In genomic region chr4:21436710-21437109, GRCm38 (mm10) we compare ENCODE assay signal across 22 mouse cellular contexts.
DNase-seq lines count a peak whose midpoint lies in the region; ATAC-seq and TF ChIP-seq lines count a peak whose summit lies in the region.
"Had no signal": no experiment of that assay in that cellular context is flagged by ENCODE, and none has a peak within 500 bp of the region (broad histone marks: within the 10 kb centered on the region; RNA-seq: fewer than 3 reads in every experiment).

No protein-coding gene starts in this region.

- H3K79me2 ChIP-seq in CH12.LX (replicated peaks; ENCODE audit: control insufficient read depth, extremely low read depth, insufficient read depth, poor library complexity, severe bottlenecking) = no peaks in the 10 kb centered on the region

- H3K27me3 ChIP-seq in embryonic facial prominence, embryonic 11.5 days (ENCODE audit: control insufficient read depth, insufficient read depth, low read length) = no peaks in the 10 kb centered on the region
- no peaks in the 10 kb centered on the region for H3K27me3 ChIP-seq in embryonic facial prominence, embryonic 10.5 days (replicated peaks; ENCODE audit: low read depth, poor library complexity, severe bottlenecking)
- no peaks in the 10 kb centered on the region for H3K27me3 ChIP-seq in CH12.LX (replicated peaks)
- no peaks in the 10 kb centered on the region for H3K27me3 ChIP-seq in hindbrain, postnatal 0 days (ENCODE audit: insufficient read depth, low read length)
- H3K27me3 ChIP-seq: lung, embryonic 15.5 days; megakaryocyte, embryonic 14.5 days had no signal

- in situ Hi-C loops in CH12.LX (cut with MboI; ENCODE audit: low pct_ligation_motif_present, low pct_unique_long_range_greater_than_20kb, low sequenced_read_pairs) = loop anchor here (25.0 kb wide), 1 partner anchor 251 kb away; the partner anchor contains the start of gene Prdm13

- no peak for ATAC-seq in embryonic facial prominence, embryonic 11.5 days (replicated peaks; ENCODE audit: insufficient number of reproducible peaks, low FRiP score, low TSS enrichment, low read depth)
- ATAC-seq in hindbrain, postnatal 0 days = 0 out of 2 replicates have a peak, but pooled peaks have one; percentile 49
- ATAC-seq in megakaryocyte-erythroid progenitor cell, adult 5-6 weeks (replicated peaks; ENCODE audit: low FRiP score, low TSS enrichment, poor library complexity, severe bottlenecking) = no peak

- WGBS in embryonic facial prominence, embryonic 11.5 days = 23% methylated on average over 2 of the region's 2 CpGs
- WGBS in embryonic facial prominence, embryonic 10.5 days = 26% methylated on average over 2 of the region's 2 CpGs
- WGBS in hindbrain, postnatal 0 days = 8% methylated on average over 2 of the region's 2 CpGs

- TF ChIP-seq CTCF in layer of hippocampus, adult 2 months (conservative IDR thresholded peaks at IDR 0.05) = peak; percentile 77
- peak in 1 of 2 experiments; percentile 55; a peak in 2 of 4 replicates for TF ChIP-seq CTCF in CH12.LX (conservative IDR thresholded peaks at IDR 0.05 in 1 of 2, IDR thresholded peaks at IDR 0.05 in 1 of 2; ENCODE audit: low read depth in 2 of 2, low read length in 2 of 2)
- TF ChIP-seq CTCF in hindbrain, postnatal 0 days (IDR thresholded peaks at IDR 0.05; ENCODE audit: low read depth) = peak; percentile 63

- DNase-seq in embryonic facial prominence, embryonic 11.5 days (ENCODE audit: low spot score) = peak; percentile 16
- no peak for DNase-seq in embryonic facial prominence, embryonic 10.5 days (ENCODE audit: low spot score)
- no peak for DNase-seq in layer of hippocampus, adult 2 months (ENCODE audit: low spot score in 2 of 2)
- DNase-seq in layer of hippocampus, postnatal 36 days = no peak
- DNase-seq in CH12.LX (ENCODE audit: extremely low read depth) = peak; percentile 16
- peak; percentile 55 for DNase-seq in hindbrain, postnatal 0 days (ENCODE audit: low spot score)
- DNase-seq in thymus, postnatal 0 days (ENCODE audit: low spot score) = no peak
- DNase-seq: B cell, adult 2 months; cerebellum, adult 18-20 months; gastrocnemius, postnatal 10 days; heart, postnatal 36 days; kidney, adult 18-20 months; kidney, postnatal 25 days; liver; spleen, adult 18-20 months; thymus, postnatal 4 days had no signal

- peak; percentile 59 for TF ChIP-seq RAD21 in CH12.LX (IDR thresholded peaks at IDR 0.05; ENCODE audit: low read depth, low read length)

- H3K9ac ChIP-seq in embryonic facial prominence, embryonic 11.5 days (replicated peaks; ENCODE audit: low read length) = no peak overlapping the region
- no peak overlapping the region for H3K9ac ChIP-seq in CH12.LX (ENCODE audit: insufficient read depth, low read depth)
- no peak overlapping the region for H3K9ac ChIP-seq in hindbrain, postnatal 0 days (replicated peaks; ENCODE audit: low read length)
- H3K9ac ChIP-seq: lung, embryonic 15.5 days had no signal

- H3K4me3 ChIP-seq in embryonic facial prominence, embryonic 11.5 days (ENCODE audit: low read depth, low read length) = no peak overlapping the region
- H3K4me3 ChIP-seq in embryonic facial prominence, embryonic 10.5 days = no peak overlapping the region
- H3K4me3 ChIP-seq in layer of hippocampus, adult 2 months = no peak overlapping the region
- H3K4me3 ChIP-seq in CH12.LX (replicated peaks in 1 of 3; ENCODE audit: low read depth in 2 of 3, low read length in 2 of 3, poor library complexity in 1 of 3) = no peak overlapping the region
- no peak overlapping the region for H3K4me3 ChIP-seq in hindbrain, postnatal 0 days (ENCODE audit: low read length)
- H3K4me3 ChIP-seq: heart, embryonic 10.5 days; lung, embryonic 15.5 days; megakaryocyte, embryonic 14.5 days; myocyte had no signal

- H3K9me3 ChIP-seq in embryonic facial prominence, embryonic 11.5 days (replicated peaks; ENCODE audit: control insufficient read depth, low read length) = no peaks in the 10 kb centered on the region
- H3K9me3 ChIP-seq in embryonic facial prominence, embryonic 10.5 days = no peaks in the 10 kb centered on the region
- H3K9me3 ChIP-seq in CH12.LX (replicated peaks; ENCODE audit: low read length) = no peaks in the 10 kb centered on the region
- no peaks in the 10 kb centered on the region for H3K9me3 ChIP-seq in hindbrain, postnatal 0 days (ENCODE audit: low read length)
- H3K9me3 ChIP-seq: G1E; heart, embryonic 10.5 days; lung, embryonic 15.5 days had no signal

- no peak for TF ChIP-seq POLR2A in CH12.LX (IDR thresholded peaks at IDR 0.05; ENCODE audit: low read depth, low read length)

- H3K36me3 ChIP-seq in embryonic facial prominence, embryonic 11.5 days (replicated peaks; ENCODE audit: control insufficient read depth, insufficient read depth, low read depth, low read length) = no peaks in the 10 kb centered on the region
- no peaks in the 10 kb centered on the region for H3K36me3 ChIP-seq in embryonic facial prominence, embryonic 10.5 days (replicated peaks)
- H3K36me3 ChIP-seq in CH12.LX (replicated peaks in 1 of 2; ENCODE audit: control insufficient read depth in 1 of 2, insufficient read depth in 1 of 2, low read length in 1 of 2) = no peaks in the 10 kb centered on the region
- no peaks in the 10 kb centered on the region for H3K36me3 ChIP-seq in hindbrain, postnatal 0 days (ENCODE audit: insufficient read depth, low read length)
- H3K36me3 ChIP-seq: G1E; heart, embryonic 10.5 days; lung, embryonic 15.5 days had no signal

- no peak overlapping the region for H3K4me2 ChIP-seq in embryonic facial prominence, embryonic 11.5 days (ENCODE audit: low read depth, low read length)
- H3K4me2 ChIP-seq in CH12.LX (ENCODE audit: insufficient read depth, low read depth, poor library complexity, severe bottlenecking) = no peak overlapping the region
- no peak overlapping the region for H3K4me2 ChIP-seq in hindbrain, postnatal 0 days (ENCODE audit: low read depth, low read length)
- H3K4me2 ChIP-seq: lung, embryonic 15.5 days had no signal

- no peaks in the 10 kb centered on the region for H3K4me1 ChIP-seq in embryonic facial prominence, embryonic 11.5 days (ENCODE audit: control insufficient read depth, insufficient read depth, low read length)
- no peaks in the 10 kb centered on the region for H3K4me1 ChIP-seq in embryonic facial prominence, embryonic 10.5 days
- H3K4me1 ChIP-seq in CH12.LX (ENCODE audit: control insufficient read depth in 1 of 2, insufficient read depth in 2 of 2) = no peaks in the 10 kb centered on the region
- no peaks in the 10 kb centered on the region for H3K4me1 ChIP-seq in hindbrain, postnatal 0 days (ENCODE audit: insufficient read depth, low read length)
- H3K4me1 ChIP-seq: heart, embryonic 10.5 days; lung, embryonic 15.5 days; megakaryocyte, embryonic 14.5 days had no signal

- H3K27ac ChIP-seq in embryonic facial prominence, embryonic 11.5 days (replicated peaks; ENCODE audit: low read depth, low read length) = no peak overlapping the region
- no peak overlapping the region for H3K27ac ChIP-seq in embryonic facial prominence, embryonic 10.5 days (replicated peaks)
- H3K27ac ChIP-seq in layer of hippocampus, adult 2 months = no peak overlapping the region
- no peak overlapping the region for H3K27ac ChIP-seq in CH12.LX (ENCODE audit: insufficient read depth, low read depth)
- no peak overlapping the region for H3K27ac ChIP-seq in hindbrain, postnatal 0 days
- H3K27ac ChIP-seq: heart, embryonic 10.5 days; lung, embryonic 15.5 days had no signal

- dilution Hi-C loops in CH12.LX (cut with MboI; ENCODE audit: extremely low pct_ligation_motif_present, extremely low pct_unique_long_range_greater_than_20kb, low sequenced_read_pairs) = no loop called here

- no peak for TF ChIP-seq EP300 in CH12.LX (IDR thresholded peaks at IDR 0.05; ENCODE audit: low read length)

TF ChIP-seq in CH12.LX, 34 proteins besides CTCF, POLR2A, EP300 and RAD21:
- no peak for TF ChIP-seq ZKSCAN1 (IDR thresholded peaks at IDR 0.05; ENCODE audit: borderline replicate concordance, low read depth, low read length)
- TF ChIP-seq ZC3H11A (IDR thresholded peaks at IDR 0.05; ENCODE audit: low read depth, low read length) = no peak
- no peak for TF ChIP-seq IRF4 (IDR thresholded peaks at IDR 0.05; ENCODE audit: low read depth, low read length)
- no peak for TF ChIP-seq ZNF384 (IDR thresholded peaks at IDR 0.05; ENCODE audit: low read depth, low read length)
- no peak for TF ChIP-seq MYC (IDR thresholded peaks at IDR 0.05; ENCODE audit: low read depth, low read length)
- TF ChIP-seq USF2 (conservative IDR thresholded peaks at IDR 0.05; ENCODE audit: low read depth, low read length) = no peak
- TF ChIP-seq POLR2AphosphoS2 (IDR thresholded peaks at IDR 0.05; ENCODE audit: low read depth, low read length) = no peak
- no peak for TF ChIP-seq MXI1 (IDR thresholded peaks at IDR 0.05; ENCODE audit: low read depth, low read length)
- no peak for TF ChIP-seq PAX5 (IDR thresholded peaks at IDR 0.05; ENCODE audit: low read length)
- no peak for TF ChIP-seq NRF1 (IDR thresholded peaks at IDR 0.05; ENCODE audit: low read depth, low read length)
- TF ChIP-seq USF1 (IDR thresholded peaks at IDR 0.05; ENCODE audit: low read depth, low read length) = no peak
- no peak for TF ChIP-seq GABPA (IDR thresholded peaks at IDR 0.05; ENCODE audit: insufficient replicate concordance, low read depth, low read length)
- no peak for TF ChIP-seq TBP (conservative IDR thresholded peaks at IDR 0.05; ENCODE audit: low read depth, low read length)
- TF ChIP-seq NELFE (IDR thresholded peaks at IDR 0.05; ENCODE audit: low read depth, low read length) = no peak
- TF ChIP-seq SIN3A (IDR thresholded peaks at IDR 0.05; ENCODE audit: low read length) = no peak

Comparison
In these comparisons a context has a peak if more than half of its experiments do, and no peak if none do; other contexts are left out.
1. DNase-seq: peak in embryonic facial prominence, embryonic 11.5 days (single experiment), CH12.LX (single experiment) and hindbrain, postnatal 0 days (single experiment); none in embryonic facial prominence, embryonic 10.5 days (single experiment), layer of hippocampus, adult 2 months (0 of 2), layer of hippocampus, postnatal 36 days (0 of 2) and thymus, postnatal 0 days (single experiment).